Mouse (Mus musculus): Measurements from ENCODE around the gene Cox5a.

- TF ChIP-seq CTCF (IDR thresholded peaks at IDR 0.05; ENCODE audit: borderline replicate concordance, insufficient read depth, low read depth, low read length) (no peak), POLR2A (IDR thresholded peaks at IDR 0.05; ENCODE audit: borderline replicate concordance, insufficient read depth, low read length) (no peak)
These were observed 10.5 kb upstream of the Cox5a start for GRCm38 (mm10) chr9:57510577-57510976.

Measured in cerebellum, adult 2 months (tissue).